Mouse (Mus musculus) forebrain, embryonic 12.5 days (tissue): ENCODE data around the gene Gse1. TPM values are rescaled to one million over a fixed set of nuclear protein-coding genes. Genes with fewer than 3 reads are reported as not detected.

ENCODE experiments used
- microRNA-seq: library from miRNA; unstranded; fragments of <30 nt; microRNA quantifications from one replicate; pipeline ENCODE4, GENCODE M21; 2017
- polyA plus RNA-seq: library from polyadenylated mRNA; unstranded; fragments of >200 nt; fragmentation: Nextera tagmentation; extraction: Ambion mirVana; gene quantifications from 2 replicates; pipeline ENCODE4 v1.2.1, GENCODE M21; 2016

Gene Gse1
- polyA plus RNA-seq, 1 experiment from 2014 or later = 20.4 TPM

Small RNAs within 50 kb of the gene (microRNA-seq; reads per million reads assigned to microRNA genes)
- gene Gm22715 (not detected), gene Mir7687 (1.5 reads per million)

Other genes with a start within 250 kb of the Gse1 start
- gene Crispld2, start 236.0 kb upstream of the Gse1 start, polyA plus RNA-seq = 2.3 TPM in 2 replicates
- gene Zdhhc7, start 127.0 kb upstream of the Gse1 start, polyA plus RNA-seq = 30.4 and 31.0 TPM in 2 replicates
- gene 6430548M08Rik, start 114.3 kb upstream of the Gse1 start, polyA plus RNA-seq = 12.9 and 14.1 TPM in 2 replicates
- gene Fam92b, start 51.0 kb upstream of the Gse1 start, polyA plus RNA-seq = 2.5 and 3.2 TPM in 2 replicates